Mouse (Mus musculus) bone marrow, adult 2 months (tissue): ENCODE results near the gene Mslnl. TPM values are rescaled to one million over a fixed set of nuclear protein-coding genes. Genes with fewer than 3 reads are reported as not detected.

ENCODE experiments used
- H3K27ac ChIP-seq: fragments of 200-500 bp; 2 replicates; pipeline ENCODE4 v1.5.1; 2012; ENCODE audit warnings: low read depth, mild to moderate bottlenecking, control low read depth, inconsistent platforms, low read length; ENCODE audit not compliant: control insufficient read depth, poor library complexity, insufficient read depth
- H3K4me1 ChIP-seq: fragments of 200-500 bp; 2 replicates; pipeline ENCODE4 v1.6.1; 2011; ENCODE audit warnings: low read length; ENCODE audit not compliant: control insufficient read depth, insufficient read depth
- H3K4me3 ChIP-seq: fragments of 200-500 bp; replicated peaks from 2 replicates; pipeline ENCODE3; 2011; ENCODE audit warnings: mild to moderate bottlenecking, low read depth, low read length, control low read depth; ENCODE audit not compliant: control insufficient read depth
- CTCF ChIP-seq: fragments of 200-500 bp; IDR thresholded peaks from 2 replicates; pipeline ENCODE4 v1.5.1; 2011; ENCODE audit warnings: low read length, control low read depth; ENCODE audit not compliant: control insufficient read depth, insufficient read depth
- POLR2A ChIP-seq: fragments of 200-500 bp; IDR thresholded peaks from 2 replicates; pipeline ENCODE4 v1.6.1; 2011; ENCODE audit warnings: low read depth, mild to moderate bottlenecking, control low read depth, low read length, borderline replicate concordance; ENCODE audit not compliant: control insufficient read depth
- WGBS: fragments of 180-500 bp; shearing (Covaris S2); methylation state at CpG from one replicate; pipeline ENCODE4 v1.1.7; 2018; 5-methylcytosine and 5-hydroxymethylcytosine counted together
- polyA plus RNA-seq: library from polyadenylated mRNA; stranded (reverse); fragments of >200 nt; gene quantifications from 2 replicates; pipeline ENCODE4 v1.2.4, GENCODE M21; 2011; ENCODE audit warnings: low replicate concordance; ENCODE audit not compliant: missing spikeins, insufficient read depth, insufficient read length

Mslnl gene
- polyA plus RNA-seq, 1 experiment: not detected

- WGBS: 67% methylated on average over 5 of the region's 5 CpGs
- TF ChIP-seq POLR2A: no peak
- TF ChIP-seq CTCF: no peak
- H3K27ac ChIP-seq: no peak overlapping the region
- H3K4me1 ChIP-seq: no peaks in the 10 kb centered on the region
- H3K4me3 ChIP-seq: no peak overlapping the region
These were observed 30.0 kb downstream of the Mslnl start for GRCm38 (mm10) chr17:25765886-25766285.

GRCm38 (mm10) chr17:25769331-25769730 is 33.5 kb downstream of the Mslnl start:
- Histone ChIP-seq H3K27ac (no peak overlapping the region), H3K4me3 (no peak overlapping the region), H3K4me1 (peaks cover 3% of the 10 kb centered on the region)
- 53% methylated on average over 9 of the region's 9 CpGs for WGBS
- TF ChIP-seq POLR2A (no peak), CTCF (no peak)

GRCm38 (mm10) chr17:25773549-25774120 is 37.8 kb downstream of the Mslnl start, which contains the start of gene Narfl:
Narfl (plus strand) TSS chr17:25773776.
- H3K27ac ChIP-seq: peak within 1 kb of the TSS; percentile 6; the same call in 1 of the 2 replicates
- TF ChIP-seq POLR2A: peak; percentile 89
- peak; percentile 97 for TF ChIP-seq CTCF
- under 1% methylated on average over 37 of the region's 37 CpGs for WGBS
- peaks cover 4% of the 10 kb centered on the region for H3K4me1 ChIP-seq
- H3K4me3 ChIP-seq: peak within 1 kb of the TSS; percentile 92

GRCm38 (mm10) chr17:25775318-25776062 is 39.6 kb downstream of the Mslnl start:
- no peak overlapping the region for H3K27ac ChIP-seq
- no peak for TF ChIP-seq CTCF
- TF ChIP-seq POLR2A: no peak
- H3K4me3 ChIP-seq: no peak overlapping the region
- peaks cover 4% of the 10 kb centered on the region for H3K4me1 ChIP-seq
- 69% methylated on average over 10 of the region's 10 CpGs for WGBS

- TF ChIP-seq POLR2A (no peak), CTCF (no peak)
- H3K27ac ChIP-seq: no peak overlapping the region
- H3K4me3 ChIP-seq: no peak overlapping the region
- H3K4me1 ChIP-seq: peaks cover 4% of the 10 kb centered on the region
- WGBS: 86% methylated on average over 5 of the region's 5 CpGs
These were observed 42.1 kb downstream of the Mslnl start for GRCm38 (mm10) chr17:25777948-25778347.

GRCm38 (mm10) chr17:25781339-25781738 is 45.5 kb downstream of the Mslnl start:
- peaks cover 2% of the 10 kb centered on the region for H3K4me1 ChIP-seq
- TF ChIP-seq CTCF (no peak), POLR2A (no peak)
- 81% methylated on average over 6 of the region's 6 CpGs for WGBS
- no peak overlapping the region for H3K4me3 ChIP-seq
- no peak overlapping the region for H3K27ac ChIP-seq

GRCm38 (mm10) chr17:25783086-25783485 is 47.2 kb downstream of the Mslnl start:
- H3K4me1 ChIP-seq: peaks cover 2% of the 10 kb centered on the region
- no peak overlapping the region for H3K4me3 ChIP-seq
- TF ChIP-seq CTCF (no peak), POLR2A (no peak)
- 80% methylated on average over 7 of the region's 7 CpGs for WGBS
- no peak overlapping the region for H3K27ac ChIP-seq

- Histone ChIP-seq H3K4me3 (no peak overlapping the region), H3K27ac (no peak overlapping the region), H3K4me1 (peaks cover 2% of the 10 kb centered on the region)
- TF ChIP-seq CTCF: no peak
- peak; percentile 20; the same call in 1 of the 2 replicates for TF ChIP-seq POLR2A
- 65% methylated on average over 15 of the region's 15 CpGs for WGBS
These were observed 48.2 kb downstream of the Mslnl start for GRCm38 (mm10) chr17:25783861-25784574.
